Mouse (Mus musculus) thymus, postnatal 36 days (tissue): ENCODE results near the gene Tmem234.
"Not testable (repeated sequence)": the region's sequence is repeated elsewhere in the genome, so short reads cannot be mapped to it uniquely, and the experiment has no call there.

Source experiments
- DNase-seq, 2 experiments: peaks; one replicate each; pipeline ENCODE4 v3.0.0; 2022; ENCODE audit warnings: mixed read lengths in 2 of 2

Tmem234 gene

DNA sequence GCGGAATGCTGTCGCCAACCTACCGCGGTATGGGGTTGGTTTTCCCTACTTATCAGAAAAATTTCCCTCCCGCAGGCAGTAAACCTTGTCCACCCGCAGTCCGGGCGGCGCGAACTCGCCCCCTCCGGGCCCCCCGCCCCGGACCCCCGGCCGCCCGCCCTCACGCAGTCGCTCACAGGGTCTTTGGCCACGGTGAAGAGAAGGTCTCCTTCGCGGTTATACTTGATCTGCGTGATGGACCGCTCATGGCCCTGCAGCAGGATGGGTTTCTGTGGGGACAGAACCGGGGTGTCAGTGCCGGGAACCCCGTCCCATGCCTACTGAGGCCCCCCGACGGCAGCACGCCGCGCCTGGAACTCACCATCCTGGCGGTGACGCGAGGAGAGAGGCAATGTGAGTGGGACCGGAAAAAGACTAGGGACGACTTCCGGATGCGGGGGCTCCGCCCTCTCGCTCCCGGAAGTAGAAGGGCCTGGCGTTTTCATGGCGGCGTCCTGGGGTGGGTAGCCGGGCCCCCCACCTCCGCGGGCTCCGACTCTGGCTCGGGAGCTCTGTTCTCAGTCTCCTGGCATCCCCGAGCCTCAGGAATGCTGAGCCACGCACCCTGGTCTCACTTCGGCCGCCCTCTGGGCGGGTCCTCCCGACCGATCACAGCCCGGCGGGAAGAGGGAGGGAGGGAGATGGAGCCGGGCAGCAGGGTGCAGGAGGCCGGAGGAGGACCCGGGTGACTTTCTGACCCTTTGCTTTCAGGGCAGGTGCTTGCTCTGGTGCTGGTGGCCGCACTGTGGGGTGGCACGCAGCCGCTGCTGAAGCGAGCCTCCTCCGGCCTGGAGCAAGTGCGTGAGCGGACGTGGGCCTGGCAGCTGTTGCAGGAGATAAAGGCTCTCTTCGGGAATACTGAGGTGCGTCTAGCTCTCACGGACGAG is at the start of gene Tmem234, which contains the start of gene Eif3i:
Gene Tmem234 (plus strand): TSS at position 436 of the 926 bp plus-strand sequence.
Gene Eif3i (minus strand): TSS at position 416 of the 926 bp plus-strand sequence.
- peak; percentile 82 to 88 for DNase-seq

GRCm38 (mm10) chr4:129554512-129554911 is 46.0 kb upstream of the Tmem234 start:
- DNase-seq: not testable (repeated sequence)

DNA sequence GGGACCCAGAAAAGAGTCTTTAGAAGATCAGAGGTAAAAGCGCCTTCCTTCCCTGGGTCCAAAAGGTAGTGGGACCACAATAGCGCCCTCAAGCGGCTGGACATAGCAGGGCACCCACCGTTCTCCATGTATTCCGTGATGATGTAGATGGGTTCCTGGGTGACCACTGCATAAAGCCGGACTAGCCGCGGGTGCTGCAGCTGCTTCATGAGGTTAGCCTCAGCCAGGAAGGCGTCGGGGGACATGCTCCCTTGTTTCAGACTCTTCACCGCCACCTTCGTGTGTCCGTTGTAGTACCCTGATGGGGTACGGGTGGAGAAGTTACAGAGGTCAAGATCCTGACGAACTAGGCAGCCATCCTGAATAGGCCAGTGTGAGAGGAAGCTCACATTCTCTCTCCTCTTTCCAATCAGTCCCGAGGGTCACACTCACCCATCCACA is 45.0 kb upstream of the Tmem234 start:
- DNase-seq: peak; percentile 40 to 54

DNA sequence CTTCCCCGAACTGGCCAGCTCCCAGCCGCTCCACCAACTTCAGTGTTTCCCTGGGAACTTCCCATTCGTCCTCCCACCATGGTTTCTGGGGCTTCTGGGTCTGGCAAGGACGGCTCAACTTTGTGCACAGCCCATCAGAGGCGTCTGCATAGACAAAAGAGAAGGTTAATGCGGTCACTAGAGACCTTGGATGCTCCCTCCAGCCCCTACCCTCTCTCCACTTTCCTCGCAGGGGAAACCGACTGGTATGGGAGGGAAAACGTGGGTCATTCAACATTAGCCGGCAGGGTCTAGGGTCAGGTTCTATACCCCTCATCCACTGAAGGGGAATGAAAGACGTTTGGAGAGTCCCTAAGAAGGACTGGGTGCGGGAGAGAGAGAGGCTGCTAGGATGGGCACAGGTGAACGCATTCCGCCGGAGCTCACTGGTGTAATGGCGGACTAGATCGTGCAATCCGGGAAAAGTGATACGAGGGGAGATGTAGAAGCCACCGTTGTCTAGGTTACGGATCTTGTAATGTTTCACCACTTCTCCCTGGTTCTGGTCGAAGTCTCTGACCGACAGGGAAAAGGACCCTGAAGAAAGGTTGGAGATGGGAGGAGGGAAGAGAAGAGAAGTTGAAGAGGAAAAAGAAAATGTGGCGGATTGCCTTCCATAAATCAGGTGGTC is 44.5 kb upstream of the Tmem234 start:
- DNase-seq: no peak

- DNase-seq: peak; percentile 93 to 94
These were observed 43.8 kb upstream of the Tmem234 start for GRCm38 (mm10) chr4:129556532-129557223.

GRCm38 (mm10) chr4:129557256-129557808 is 43.1 kb upstream of the Tmem234 start:
- DNase-seq: peak; percentile 39 to 51

GRCm38 (mm10) chr4:129558321-129558955 is 42.0 kb upstream of the Tmem234 start:
- DNase-seq: peak; percentile 90 to 95

- DNase-seq: no peak
These were observed 39.3 kb upstream of the Tmem234 start for GRCm38 (mm10) chr4:129561184-129561583.

GRCm38 (mm10) chr4:129563718-129564117 is 36.8 kb upstream of the Tmem234 start:
- no peak for DNase-seq

DNA sequence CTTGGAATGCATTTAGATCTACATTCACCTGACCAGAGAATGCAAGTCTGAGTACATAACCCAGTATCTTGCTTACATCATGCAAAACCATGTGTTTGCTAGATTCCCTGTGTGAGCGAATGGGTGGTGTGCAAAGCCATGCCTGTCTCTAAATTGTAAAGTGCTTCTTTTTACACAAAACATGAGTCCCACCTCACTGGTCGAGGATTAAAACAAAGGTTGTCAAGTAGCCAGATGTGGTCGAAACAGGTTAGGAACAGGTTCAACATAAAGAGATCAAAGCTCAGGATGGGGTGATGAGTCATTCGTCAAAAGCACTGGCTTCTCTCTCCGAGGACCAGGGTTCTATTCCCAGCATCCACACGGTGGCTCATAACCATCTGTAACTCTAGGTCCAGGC is 35.3 kb upstream of the Tmem234 start:
- DNase-seq: no peak

DNA sequence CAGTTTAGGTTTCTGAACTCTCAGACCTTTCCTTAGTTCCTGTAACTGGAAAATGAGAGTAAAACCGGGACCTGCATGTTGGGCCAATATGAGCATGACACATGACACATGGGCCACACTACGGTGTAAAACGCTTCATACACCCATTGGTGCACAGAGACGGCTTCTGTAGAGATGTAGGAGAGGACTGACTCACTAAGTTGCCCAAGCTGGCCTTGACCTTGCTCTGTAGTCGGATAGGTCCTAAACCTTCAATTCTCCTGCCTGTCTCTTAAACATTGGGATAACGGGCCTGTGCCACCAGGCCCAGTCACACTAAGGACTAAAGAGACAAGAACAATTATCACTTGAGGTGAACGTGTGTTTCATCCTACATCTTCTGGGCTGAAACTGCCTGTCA is 32.1 kb upstream of the Tmem234 start:
- DNase-seq: no peak

DNA sequence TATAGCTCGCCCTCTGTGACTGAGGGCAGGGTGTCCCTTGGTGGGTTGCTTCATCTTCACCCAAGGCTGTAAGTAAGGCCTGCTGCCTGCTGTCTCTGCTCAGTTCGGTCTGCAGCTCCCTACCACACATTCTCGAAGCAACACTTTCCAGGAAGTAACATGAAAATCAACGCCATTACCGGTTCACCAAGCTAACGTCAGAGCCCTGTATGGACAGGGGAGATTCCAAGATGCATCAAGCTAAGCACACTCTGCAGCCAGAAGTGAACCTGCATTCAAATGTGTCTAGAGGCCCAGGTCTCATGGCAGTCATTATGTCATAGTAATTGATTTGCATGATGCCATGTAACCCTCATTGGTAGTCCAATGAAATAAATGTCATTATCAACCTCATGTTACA is 30.4 kb upstream of the Tmem234 start:
- no peak for DNase-seq

GRCm38 (mm10) chr4:129571551-129572084 is 28.9 kb upstream of the Tmem234 start:
- DNase-seq: peak in 1 of 2 experiments; percentile 39

DNA sequence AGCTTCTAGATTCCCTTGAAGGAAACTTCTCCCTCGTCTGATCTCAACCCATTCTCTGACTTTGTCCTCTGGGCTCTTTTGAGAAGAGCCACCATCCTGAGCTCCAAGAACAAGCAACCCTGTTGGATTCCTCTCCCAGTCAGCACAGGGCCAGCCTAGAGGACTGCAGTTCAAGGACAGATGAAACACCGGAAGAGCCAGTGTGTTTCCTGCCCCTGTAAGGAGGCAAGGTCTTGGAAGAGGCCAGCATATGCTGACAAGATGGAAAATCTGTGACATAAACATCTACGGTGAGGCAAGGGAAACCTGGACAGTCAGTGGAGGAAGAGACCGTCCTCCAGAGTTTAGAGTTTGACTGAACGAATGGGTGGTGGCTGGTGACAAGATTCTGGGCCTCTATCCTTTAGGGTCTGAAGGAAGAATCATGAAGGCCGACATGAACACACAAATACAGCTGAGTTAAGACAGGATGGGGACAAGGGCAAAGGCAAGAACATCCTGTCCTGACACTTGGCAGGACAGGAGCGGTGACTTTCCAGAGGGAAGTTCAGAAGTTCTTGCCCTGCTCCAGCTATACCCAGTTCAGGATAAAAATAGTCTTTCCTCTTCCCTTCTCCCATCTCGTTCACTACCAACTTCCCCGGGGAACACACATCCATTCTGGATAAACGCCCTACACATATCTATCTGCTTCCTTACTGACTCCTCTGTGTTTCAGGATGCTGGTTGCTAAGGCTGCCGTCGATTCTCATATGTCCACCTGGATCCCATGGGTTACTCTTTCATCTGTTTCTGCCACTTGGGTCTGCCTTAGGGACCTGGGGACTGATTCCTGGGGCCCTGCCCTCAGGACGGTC is 28.0 kb upstream of the Tmem234 start:
- peak in 1 of 2 experiments; percentile 29 for DNase-seq

- peak; percentile 29 to 41 for DNase-seq
These were observed 27.4 kb upstream of the Tmem234 start for GRCm38 (mm10) chr4:129573093-129573370.

GRCm38 (mm10) chr4:129573430-129573829 is 27.0 kb upstream of the Tmem234 start, which contains the start of gene Lck:
Lck (minus strand) TSS chr4:129573641.
- DNase-seq: peak; percentile 87 to 93

- peak; percentile 91 to 95 for DNase-seq
These were observed 25.2 kb upstream of the Tmem234 start for GRCm38 (mm10) chr4:129575171-129575844.

GRCm38 (mm10) chr4:129576863-129577491 is 23.5 kb upstream of the Tmem234 start:
- peak; percentile 86 for DNase-seq

GRCm38 (mm10) chr4:129577688-129578087 is 22.8 kb upstream of the Tmem234 start:
- no peak for DNase-seq

DNA sequence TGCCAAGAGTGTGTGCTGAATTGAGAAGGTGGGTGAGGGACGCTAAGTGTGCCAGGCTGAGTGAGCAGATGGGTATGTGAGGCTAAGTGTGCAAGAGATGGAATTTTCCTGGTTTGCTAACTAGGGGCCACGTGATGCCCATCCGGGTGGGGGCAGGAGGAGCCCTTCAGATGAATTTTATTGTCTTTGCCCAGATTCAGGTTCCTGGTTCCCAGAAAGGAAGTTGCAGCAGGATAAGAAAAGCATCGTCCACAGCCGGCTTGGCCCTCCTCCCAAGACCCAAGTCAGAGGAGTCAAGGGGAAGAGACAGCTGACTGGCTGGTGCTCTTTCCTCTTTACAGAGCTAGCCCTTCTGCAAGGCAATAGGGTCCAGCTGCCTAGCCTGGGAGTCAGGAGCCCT is 22.0 kb upstream of the Tmem234 start, which contains the start of gene Fam167b:
Gene Fam167b (minus strand): TSS at position 84 of the 400 bp plus-strand sequence.
- no peak for DNase-seq
